Mouse (Mus musculus): Measurements from ENCODE around the gene Gm5795. TPM values are rescaled to one million over a fixed set of nuclear protein-coding genes. Genes with fewer than 3 reads are reported as not detected.
"Not testable (repeated sequence)": the region's sequence is repeated elsewhere in the genome, so short reads cannot be mapped to it uniquely, and the experiment has no call there.

Gene Gm5795
- 0.19 TPM in 1 of 2 replicates, not detected in the other for total RNA-seq (2014; rRNA removed)
- 0.16 and 0.40 TPM in 2 replicates for polyA plus RNA-seq (2015; fragmentation: Nextera tagmentation; extraction: Ambion mirVana)

DNA sequence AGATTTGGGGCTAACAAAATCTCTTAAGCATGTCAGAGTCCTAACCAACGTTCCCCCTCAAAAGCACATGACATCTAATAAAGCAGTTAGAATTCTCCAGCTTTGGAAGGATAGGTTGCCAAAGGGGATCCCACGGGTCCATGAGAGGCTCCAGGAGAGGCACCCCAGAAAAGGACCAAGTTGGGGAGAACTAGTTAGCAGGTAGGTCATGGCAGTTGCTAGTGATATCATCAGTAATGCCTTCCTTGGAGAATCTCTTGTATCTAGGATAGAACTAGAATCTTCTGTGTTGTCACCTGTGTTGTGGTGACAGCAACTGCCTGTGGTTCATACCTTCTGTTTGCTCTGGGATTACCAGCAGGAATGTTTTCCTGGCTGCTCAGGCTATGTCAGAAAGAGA is at the start of gene Gm5795:
Gm5795 (plus strand) TSS at position 301 of the 400 bp plus-strand sequence.
- not testable (repeated sequence) for H3K4me3 ChIP-seq (ENCODE audit: low read depth, low read length); DNase-seq (ENCODE audit: low spot score); H3K27me3 ChIP-seq (ENCODE audit: insufficient read depth, low read length); H3K9ac ChIP-seq (replicated peaks; ENCODE audit: low read length, poor library complexity, severe bottlenecking); ATAC-seq (ENCODE audit: low FRiP score); H3K36me3 ChIP-seq (ENCODE audit: insufficient read depth, low read length); H3K27ac ChIP-seq (ENCODE audit: low read depth, low read length); H3K9me3 ChIP-seq (ENCODE audit: low read length); H3K4me2 ChIP-seq (ENCODE audit: low read depth, low read length, poor library complexity, severe bottlenecking); H3K4me1 ChIP-seq (ENCODE audit: insufficient read depth, low read length)
- WGBS, result no CpG with 5 or more reads among the region's 2 CpGs

DNA sequence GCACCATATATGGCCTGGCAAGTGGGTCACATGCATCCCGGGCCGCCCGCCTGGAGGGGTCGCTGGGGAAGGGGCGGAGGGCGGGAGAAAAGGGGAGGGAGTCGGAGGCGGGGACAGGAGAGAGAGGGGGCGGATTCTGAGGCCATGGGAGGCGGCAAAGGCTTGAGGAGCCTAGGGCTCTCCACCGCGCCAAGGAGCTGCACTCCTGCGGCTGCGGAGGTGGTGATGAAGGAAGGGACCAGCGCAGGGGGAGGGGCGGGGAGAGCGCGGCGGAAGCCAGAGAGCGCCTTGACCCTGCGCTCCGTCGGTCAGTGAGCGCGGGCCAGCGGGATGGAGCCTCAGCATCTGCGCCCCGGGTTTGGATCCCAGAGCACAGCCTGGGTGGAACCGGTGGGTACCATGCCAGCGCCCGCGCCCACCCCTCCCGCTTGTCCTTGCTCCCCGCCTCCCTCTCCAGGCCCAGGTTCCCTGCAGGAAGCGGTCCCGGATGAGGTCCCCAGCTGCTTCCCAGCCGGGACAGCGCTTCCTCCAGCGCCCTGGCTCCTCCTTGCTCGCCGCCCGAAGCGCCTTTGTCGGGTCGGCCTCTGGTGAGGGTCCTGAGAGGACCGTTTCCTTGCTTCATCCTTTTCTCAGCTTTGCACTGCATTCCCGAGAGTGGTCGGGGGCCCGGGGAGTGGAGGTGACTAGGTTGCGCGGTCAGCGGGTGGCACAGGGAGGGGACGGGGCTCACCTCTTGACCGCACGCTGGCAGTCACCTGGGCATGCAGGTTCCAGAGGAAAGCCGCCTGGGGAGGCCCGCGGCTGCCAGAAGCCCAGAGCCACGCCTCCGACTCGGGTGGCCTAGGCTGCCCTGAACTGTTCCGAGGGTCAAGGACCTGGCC is 20.5 kb downstream of the Gm5795 start, which contains the start of gene D830030K20Rik:
D830030K20Rik (plus strand) TSS at position 217 of the 881 bp plus-strand sequence.
- peak; percentile 0 for DNase-seq (ENCODE audit: low spot score)
- peak within 1 kb of the TSS; percentile 51; the same call in 1 of the 2 replicates for H3K9ac ChIP-seq (replicated peaks; ENCODE audit: low read length, poor library complexity, severe bottlenecking)
- WGBS, result 2% methylated on average over 13 of the region's 62 CpGs

GRCm38 (mm10) chr14:3209367-3209766 is 21.3 kb downstream of the Gm5795 start:
- not testable (repeated sequence) for H3K4me2 ChIP-seq (ENCODE audit: low read depth, low read length, poor library complexity, severe bottlenecking); H3K4me1 ChIP-seq (ENCODE audit: insufficient read depth, low read length); H3K4me3 ChIP-seq (ENCODE audit: low read depth, low read length); ATAC-seq (ENCODE audit: low FRiP score); H3K36me3 ChIP-seq (ENCODE audit: insufficient read depth, low read length); H3K27me3 ChIP-seq (ENCODE audit: insufficient read depth, low read length); H3K9ac ChIP-seq (replicated peaks; ENCODE audit: low read length, poor library complexity, severe bottlenecking); H3K9me3 ChIP-seq (ENCODE audit: low read length); H3K27ac ChIP-seq (ENCODE audit: low read depth, low read length)
- DNase-seq (ENCODE audit: low spot score), result peak; percentile 51
- WGBS, result 12% methylated on average over 9 of the region's 11 CpGs
- TF ChIP-seq CTCF (IDR thresholded peaks at IDR 0.05), result peak; percentile 69

More for the DNA sequence above, 20.5 kb downstream of the Gm5795 start, which contains the start of gene D830030K20Rik:
- H3K27ac ChIP-seq (ENCODE audit: low read depth, low read length); H3K36me3 ChIP-seq (ENCODE audit: insufficient read depth, low read length); H3K4me1 ChIP-seq (ENCODE audit: insufficient read depth, low read length); ATAC-seq (ENCODE audit: low FRiP score); H3K27me3 ChIP-seq (ENCODE audit: insufficient read depth, low read length); H3K9me3 ChIP-seq (ENCODE audit: low read length): not testable (repeated sequence)
- Histone ChIP-seq H3K4me2 (ENCODE audit: low read depth, low read length, poor library complexity, severe bottlenecking) (peak within 1 kb of the TSS; percentile 52), H3K4me3 (ENCODE audit: low read depth, low read length) (peak within 1 kb of the TSS; percentile 46)

Other genes starting within 250 kb of the Gm5795 start
- not detected in 2 replicates for gene Gm2888, start 158.3 kb upstream of the Gm5795 start, total RNA-seq (2014; rRNA removed)
- gene Gm2888, start 158.3 kb upstream of the Gm5795 start, polyA plus RNA-seq (2015; fragmentation: Nextera tagmentation; extraction: Ambion mirVana), result 0.09 TPM in 1 of 2 replicates, not detected in the other
- 9.0 and 10.8 TPM in 2 replicates for gene Gm2897, start 139.0 kb upstream of the Gm5795 start, total RNA-seq (2014; rRNA removed)
- 15.1 and 15.4 TPM in 2 replicates for gene Gm2897, start 139.0 kb upstream of the Gm5795 start, polyA plus RNA-seq (2015; fragmentation: Nextera tagmentation; extraction: Ambion mirVana)
- not detected in 2 replicates for gene Gm10340, start 54.3 kb upstream of the Gm5795 start, total RNA-seq (2014; rRNA removed)
- gene Gm10340, start 54.3 kb upstream of the Gm5795 start, polyA plus RNA-seq (2015; fragmentation: Nextera tagmentation; extraction: Ambion mirVana), result not detected in 2 replicates
- gene D830030K20Rik, start 20.2 kb downstream of the Gm5795 start, total RNA-seq (2014; rRNA removed), result 16.2 and 17.5 TPM in 2 replicates
- gene D830030K20Rik, start 20.2 kb downstream of the Gm5795 start, polyA plus RNA-seq (2015; fragmentation: Nextera tagmentation; extraction: Ambion mirVana), result 35.9 and 39.0 TPM in 2 replicates
- gene Gm2956, start 144.4 kb downstream of the Gm5795 start, total RNA-seq (2014; rRNA removed), result 0.61 and 3.0 TPM in 2 replicates
- not detected in 2 replicates for gene Gm2956, start 144.4 kb downstream of the Gm5795 start, polyA plus RNA-seq (2015; fragmentation: Nextera tagmentation; extraction: Ambion mirVana)
- not detected in 2 replicates for gene Gm10413, start 206.8 kb downstream of the Gm5795 start, total RNA-seq (2014; rRNA removed)
- gene Gm10413, start 206.8 kb downstream of the Gm5795 start, polyA plus RNA-seq (2015; fragmentation: Nextera tagmentation; extraction: Ambion mirVana), result not detected in 2 replicates
- 4.7 and 10.7 TPM in 2 replicates for gene Gm10409, start 224.4 kb downstream of the Gm5795 start, total RNA-seq (2014; rRNA removed)
- 24.1 and 27.6 TPM in 2 replicates for gene Gm10409, start 224.4 kb downstream of the Gm5795 start, polyA plus RNA-seq (2015; fragmentation: Nextera tagmentation; extraction: Ambion mirVana)
- 9.8 and 10.5 TPM in 2 replicates for gene Gm3005, start 239.8 kb downstream of the Gm5795 start, total RNA-seq (2014; rRNA removed)
- gene Gm3005, start 239.8 kb downstream of the Gm5795 start, polyA plus RNA-seq (2015; fragmentation: Nextera tagmentation; extraction: Ambion mirVana), result 12.6 and 13.9 TPM in 2 replicates